Mouse (Mus musculus): ENCODE data around the gene Add2. TPM values are rescaled to one million over a fixed set of nuclear protein-coding genes. Genes with fewer than 3 reads are reported as not detected.

Gene Add2
- polyA plus RNA-seq, 1 experiment from 2014 or later, result 66.5 TPM

DNA sequence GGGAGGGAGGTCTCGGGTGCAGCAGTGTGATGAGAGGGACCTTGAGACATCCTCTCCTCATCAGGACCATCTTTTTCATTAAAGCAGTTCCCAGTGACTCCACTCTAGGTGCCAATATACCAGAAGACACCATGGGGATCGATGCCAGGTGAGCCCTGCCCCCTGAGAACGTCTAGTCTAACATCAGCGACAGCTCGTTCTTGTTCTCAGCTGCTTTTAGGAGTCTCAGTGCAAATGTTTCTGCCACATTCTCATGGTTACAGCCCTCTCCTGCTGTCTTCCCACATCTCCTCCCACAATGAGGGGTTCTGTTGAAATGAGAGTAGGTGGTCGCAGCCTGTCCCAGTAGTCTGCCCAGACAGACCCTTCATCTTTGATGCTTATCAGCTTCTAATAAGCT, 38.2 kb downstream of the Add2 start:
- ATAC-seq (replicated peaks; ENCODE audit: low FRiP score), result no peak
- Histone ChIP-seq H3K9me3 (ENCODE audit: control insufficient read depth, low read length) (no peaks in the 10 kb centered on the region), H3K27me3 (replicated peaks; ENCODE audit: control insufficient read depth, insufficient read depth, low read length) (peaks cover 6% of the 10 kb centered on the region), H3K36me3 (ENCODE audit: control insufficient read depth, insufficient read depth, low read length) (no peaks in the 10 kb centered on the region), H3K4me1 (replicated peaks; ENCODE audit: control insufficient read depth, insufficient read depth, low read length) (peaks cover 11% of the 10 kb centered on the region; the same call in 1 of the 2 replicates), H3K27ac (ENCODE audit: low read depth, low read length) (no peak overlapping the region), H3K4me3 (ENCODE audit: low read depth, low read length) (no peak overlapping the region), H3K9ac (ENCODE audit: low read depth, low read length) (no peak overlapping the region), H3K4me2 (no peak overlapping the region)
- no peak for DNase-seq (ENCODE audit: low spot score)
- 81% methylated on average over 6 of the region's 6 CpGs for WGBS

DNA sequence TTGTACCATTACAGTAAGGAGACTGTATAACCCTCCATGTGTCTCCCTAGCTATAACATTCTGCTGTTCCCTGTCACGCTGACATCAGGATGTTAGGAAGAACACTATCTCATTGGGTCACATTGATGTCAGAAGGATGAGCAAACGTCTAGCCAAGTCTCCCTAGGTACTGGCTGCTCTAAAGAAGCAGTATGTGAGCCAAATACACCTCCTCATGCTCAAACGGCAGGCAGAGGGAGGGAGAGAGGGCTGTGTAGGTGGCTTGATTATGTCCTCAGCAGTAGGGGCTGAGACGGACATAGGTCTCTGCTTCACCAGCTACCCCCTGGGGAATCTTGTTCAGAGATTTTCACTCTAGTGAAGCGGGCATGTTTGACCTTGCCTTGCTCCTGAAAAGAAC, 38.7 kb downstream of the Add2 start:
- Histone ChIP-seq H3K27me3 (replicated peaks; ENCODE audit: control insufficient read depth, insufficient read depth, low read length) (peaks cover 6% of the 10 kb centered on the region), H3K9ac (ENCODE audit: low read depth, low read length) (no peak overlapping the region), H3K4me3 (ENCODE audit: low read depth, low read length) (no peak overlapping the region), H3K27ac (ENCODE audit: low read depth, low read length) (no peak overlapping the region), H3K9me3 (ENCODE audit: control insufficient read depth, low read length) (no peaks in the 10 kb centered on the region), H3K4me2 (no peak overlapping the region), H3K36me3 (ENCODE audit: control insufficient read depth, insufficient read depth, low read length) (no peaks in the 10 kb centered on the region), H3K4me1 (replicated peaks; ENCODE audit: control insufficient read depth, insufficient read depth, low read length) (peaks cover 11% of the 10 kb centered on the region; the same call in 1 of the 2 replicates)
- 54% methylated on average over 5 of the region's 5 CpGs for WGBS
- no peak for DNase-seq (ENCODE audit: low spot score)
- ATAC-seq (replicated peaks; ENCODE audit: low FRiP score), result no peak

DNA sequence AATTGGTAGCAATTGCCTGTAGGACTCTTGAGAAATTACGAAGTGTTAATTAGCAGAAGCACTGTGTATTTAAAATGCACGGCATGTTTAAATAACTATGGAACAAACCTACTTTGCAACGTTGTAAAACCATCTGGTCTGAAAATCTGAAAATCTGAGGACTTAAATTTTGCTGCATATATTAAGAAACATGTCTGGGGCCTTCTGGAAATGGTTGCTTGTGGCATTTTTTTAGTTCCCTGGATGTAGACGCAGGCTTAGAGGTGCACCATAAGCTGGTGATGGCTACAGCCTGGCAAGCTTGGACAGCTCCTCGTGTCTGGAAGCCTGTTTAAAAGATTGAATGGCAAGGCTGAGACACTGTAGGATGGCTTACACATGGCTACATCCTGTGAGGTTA, 40.5 kb downstream of the Add2 start:
- Histone ChIP-seq H3K9me3 (ENCODE audit: control insufficient read depth, low read length) (no peaks in the 10 kb centered on the region), H3K27ac (ENCODE audit: low read depth, low read length) (no peak overlapping the region), H3K4me1 (replicated peaks; ENCODE audit: control insufficient read depth, insufficient read depth, low read length) (peaks cover 13% of the 10 kb centered on the region), H3K4me2 (no peak overlapping the region), H3K4me3 (ENCODE audit: low read depth, low read length) (no peak overlapping the region), H3K36me3 (ENCODE audit: control insufficient read depth, insufficient read depth, low read length) (no peaks in the 10 kb centered on the region), H3K27me3 (replicated peaks; ENCODE audit: control insufficient read depth, insufficient read depth, low read length) (peaks cover 4% of the 10 kb centered on the region), H3K9ac (ENCODE audit: low read depth, low read length) (no peak overlapping the region)
- DNase-seq (ENCODE audit: low spot score) (no peak), ATAC-seq (replicated peaks; ENCODE audit: low FRiP score) (no peak)
- 75% methylated on average over 5 of the region's 5 CpGs for WGBS

- Histone ChIP-seq H3K4me1 (replicated peaks; ENCODE audit: control insufficient read depth, insufficient read depth, low read length) (peaks cover 21% of the 10 kb centered on the region), H3K9ac (ENCODE audit: low read depth, low read length) (no peak overlapping the region), H3K27ac (ENCODE audit: low read depth, low read length) (no peak overlapping the region), H3K27me3 (replicated peaks; ENCODE audit: control insufficient read depth, insufficient read depth, low read length) (peaks cover 4% of the 10 kb centered on the region), H3K9me3 (ENCODE audit: control insufficient read depth, low read length) (no peaks in the 10 kb centered on the region), H3K36me3 (ENCODE audit: control insufficient read depth, insufficient read depth, low read length) (no peaks in the 10 kb centered on the region), H3K4me2 (no peak overlapping the region), H3K4me3 (ENCODE audit: low read depth, low read length) (no peak overlapping the region)
- DNase-seq (ENCODE audit: low spot score) (no peak), ATAC-seq (replicated peaks; ENCODE audit: low FRiP score) (peak; percentile 76)
- WGBS, result 60% methylated on average over 3 of the region's 3 CpGs
These were observed 41.4 kb downstream of the Add2 start for GRCm38 (mm10) chr6:86069856-86070255.

- Histone ChIP-seq H3K9me3 (ENCODE audit: control insufficient read depth, low read length) (no peaks in the 10 kb centered on the region), H3K9ac (ENCODE audit: low read depth, low read length) (no peak overlapping the region; the same call in 1 of the 2 replicates), H3K36me3 (ENCODE audit: control insufficient read depth, insufficient read depth, low read length) (no peaks in the 10 kb centered on the region), H3K27me3 (replicated peaks; ENCODE audit: control insufficient read depth, insufficient read depth, low read length) (peaks cover 4% of the 10 kb centered on the region), H3K4me2 (no peak overlapping the region), H3K4me1 (replicated peaks; ENCODE audit: control insufficient read depth, insufficient read depth, low read length) (peaks cover 25% of the 10 kb centered on the region), H3K27ac (ENCODE audit: low read depth, low read length) (no peak overlapping the region), H3K4me3 (ENCODE audit: low read depth, low read length) (no peak overlapping the region)
- peak; percentile 57; the same call in 1 of the 2 replicates for ATAC-seq (replicated peaks; ENCODE audit: low FRiP score)
- 65% methylated on average over 7 of the region's 7 CpGs for WGBS
- DNase-seq (ENCODE audit: low spot score), result no peak
These were observed 41.8 kb downstream of the Add2 start for GRCm38 (mm10) chr6:86070277-86070676.

DNA sequence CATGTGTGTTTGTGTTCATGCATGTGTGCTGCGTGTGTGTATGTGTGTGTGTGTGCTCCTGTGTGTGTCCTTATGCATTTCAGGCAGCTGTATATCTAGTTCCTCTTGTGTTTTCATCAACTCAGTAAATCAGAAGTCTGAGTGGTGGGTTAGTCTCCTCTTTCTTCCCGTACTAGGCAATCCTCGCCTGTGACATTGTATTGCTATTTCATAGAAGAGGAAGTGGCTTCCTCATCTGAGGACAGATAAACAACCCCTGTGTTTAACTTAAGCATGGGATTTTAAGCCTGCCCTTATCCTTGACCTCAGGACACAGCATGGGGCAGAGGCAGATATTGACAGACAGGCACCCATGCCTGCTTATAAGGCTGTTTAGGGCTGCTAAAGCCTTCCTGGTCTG, 45.4 kb downstream of the Add2 start:
- Histone ChIP-seq H3K9me3 (ENCODE audit: control insufficient read depth, low read length) (no peaks in the 10 kb centered on the region), H3K4me1 (replicated peaks; ENCODE audit: control insufficient read depth, insufficient read depth, low read length) (peaks cover 44% of the 10 kb centered on the region), H3K36me3 (ENCODE audit: control insufficient read depth, insufficient read depth, low read length) (no peaks in the 10 kb centered on the region), H3K27me3 (replicated peaks; ENCODE audit: control insufficient read depth, insufficient read depth, low read length) (no peaks in the 10 kb centered on the region), H3K27ac (ENCODE audit: low read depth, low read length) (no peak overlapping the region), H3K9ac (ENCODE audit: low read depth, low read length) (no peak overlapping the region), H3K4me2 (no peak overlapping the region), H3K4me3 (ENCODE audit: low read depth, low read length) (no peak overlapping the region)
- ATAC-seq (replicated peaks; ENCODE audit: low FRiP score) (no peak), DNase-seq (ENCODE audit: low spot score) (no peak)
- WGBS, result 55% methylated on average over 3 of the region's 3 CpGs

DNA sequence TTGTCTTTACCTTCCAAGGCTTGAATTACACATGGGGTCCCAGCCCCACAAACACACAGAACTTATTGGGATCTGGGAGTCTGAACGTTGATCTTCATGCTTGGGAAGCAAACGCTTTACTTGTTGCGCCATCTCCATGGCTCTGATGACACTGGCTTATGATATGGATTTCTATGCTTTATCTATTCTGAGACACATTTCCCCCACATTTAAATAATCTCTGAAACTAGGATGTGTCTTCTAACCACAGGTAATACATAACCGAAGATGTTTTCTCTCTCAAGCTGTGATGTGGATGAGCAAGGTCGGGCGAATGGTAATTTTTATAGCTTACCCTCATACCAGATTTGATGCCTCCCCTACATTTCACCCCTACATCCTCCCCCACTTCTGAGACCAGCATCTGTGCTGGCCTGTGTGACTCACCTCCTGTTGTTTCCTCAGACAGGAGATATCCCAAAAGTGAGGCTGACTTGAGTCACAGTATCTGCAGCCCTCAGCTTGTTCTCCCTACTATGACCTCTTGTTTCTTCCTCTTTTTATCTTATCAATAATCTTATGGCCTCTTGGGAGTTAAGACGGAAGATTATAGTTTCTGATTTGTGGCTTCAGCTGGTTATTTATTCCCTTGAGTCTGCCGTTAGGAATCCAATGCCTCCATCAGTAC, 46.2 kb downstream of the Add2 start:
- Histone ChIP-seq H3K4me1 (replicated peaks; ENCODE audit: control insufficient read depth, insufficient read depth, low read length) (peaks cover 44% of the 10 kb centered on the region), H3K4me2 (no peak overlapping the region), H3K27me3 (replicated peaks; ENCODE audit: control insufficient read depth, insufficient read depth, low read length) (no peaks in the 10 kb centered on the region), H3K27ac (ENCODE audit: low read depth, low read length) (no peak overlapping the region), H3K4me3 (ENCODE audit: low read depth, low read length) (no peak overlapping the region), H3K36me3 (ENCODE audit: control insufficient read depth, insufficient read depth, low read length) (no peaks in the 10 kb centered on the region), H3K9me3 (ENCODE audit: control insufficient read depth, low read length) (no peaks in the 10 kb centered on the region), H3K9ac (ENCODE audit: low read depth, low read length) (no peak overlapping the region)
- no peak for DNase-seq (ENCODE audit: low spot score)
- ATAC-seq (replicated peaks; ENCODE audit: low FRiP score), result no peak
- WGBS, result 56% methylated on average over 8 of the region's 8 CpGs

DNA sequence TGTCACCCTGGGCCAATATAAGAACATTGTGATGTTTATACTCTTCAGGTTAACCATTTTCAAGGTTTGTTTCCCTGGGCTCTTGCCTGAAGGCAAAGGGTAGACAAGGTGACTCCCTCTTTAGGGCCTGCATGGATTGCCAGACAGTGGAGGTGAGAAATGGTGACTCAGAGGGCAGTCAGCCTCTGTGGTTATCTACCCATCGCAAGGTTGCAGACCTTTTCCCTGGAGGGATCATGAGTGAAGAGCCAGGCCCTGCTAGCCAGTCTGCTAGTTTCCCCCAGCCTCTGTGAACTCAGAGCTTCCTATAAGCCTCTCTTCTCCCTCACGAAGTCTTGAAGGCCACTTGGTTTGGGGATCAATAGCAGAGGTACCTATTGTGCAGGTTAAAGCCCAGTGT, 48.0 kb downstream of the Add2 start:
- H3K36me3 ChIP-seq (ENCODE audit: control insufficient read depth, insufficient read depth, low read length), result no peaks in the 10 kb centered on the region
- no peak for DNase-seq (ENCODE audit: low spot score)
- peak overlapping the region; percentile 86; the same call in 1 of the 2 replicates for H3K4me2 ChIP-seq
- no peaks in the 10 kb centered on the region for H3K9me3 ChIP-seq (ENCODE audit: control insufficient read depth, low read length)
- WGBS, result 62% methylated on average over 2 of the region's 2 CpGs
- H3K27me3 ChIP-seq (replicated peaks; ENCODE audit: control insufficient read depth, insufficient read depth, low read length), result no peaks in the 10 kb centered on the region
- H3K27ac ChIP-seq (ENCODE audit: low read depth, low read length), result peak overlapping the region; percentile 53
- H3K4me3 ChIP-seq (ENCODE audit: low read depth, low read length), result no peak overlapping the region
- no peak overlapping the region for H3K9ac ChIP-seq (ENCODE audit: low read depth, low read length)
- no peak for ATAC-seq (replicated peaks; ENCODE audit: low FRiP score)
- H3K4me1 ChIP-seq (replicated peaks; ENCODE audit: control insufficient read depth, insufficient read depth, low read length), result peaks cover 45% of the 10 kb centered on the region

DNA sequence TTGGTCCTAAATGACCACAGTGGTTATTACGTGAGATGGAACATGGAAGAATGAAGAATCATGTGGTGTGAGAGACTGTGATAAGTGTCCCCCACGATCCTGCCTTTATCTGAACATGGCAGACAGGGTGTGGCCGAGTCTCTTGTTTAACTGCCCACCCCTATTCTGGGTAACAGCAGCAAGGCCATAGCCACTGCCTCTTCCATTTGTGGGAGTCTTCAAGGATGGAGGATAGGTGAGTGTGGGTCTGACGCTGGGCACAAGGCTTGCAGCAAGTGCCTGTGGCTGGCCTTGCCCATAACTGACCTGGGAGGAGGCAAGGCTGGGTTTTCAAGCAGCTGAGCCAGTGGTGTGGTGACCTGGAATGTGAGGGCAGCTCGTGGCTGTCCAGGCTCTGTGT, 49.4 kb downstream of the Add2 start:
- DNase-seq (ENCODE audit: low spot score) (no peak), ATAC-seq (replicated peaks; ENCODE audit: low FRiP score) (peak; percentile 93)
- peaks cover 45% of the 10 kb centered on the region for H3K4me1 ChIP-seq (replicated peaks; ENCODE audit: control insufficient read depth, insufficient read depth, low read length)
- H3K27ac ChIP-seq (ENCODE audit: low read depth, low read length), result peak overlapping the region; percentile 96
- no peaks in the 10 kb centered on the region for H3K9me3 ChIP-seq (ENCODE audit: control insufficient read depth, low read length)
- no peaks in the 10 kb centered on the region for H3K36me3 ChIP-seq (ENCODE audit: control insufficient read depth, insufficient read depth, low read length)
- 39% methylated on average over 5 of the region's 5 CpGs for WGBS
- no peaks in the 10 kb centered on the region for H3K27me3 ChIP-seq (replicated peaks; ENCODE audit: control insufficient read depth, insufficient read depth, low read length)
- H3K4me3 ChIP-seq (ENCODE audit: low read depth, low read length), result peak overlapping the region; percentile 73
- H3K4me2 ChIP-seq, result peak overlapping the region; percentile 86
- peak overlapping the region; percentile 93 for H3K9ac ChIP-seq (ENCODE audit: low read depth, low read length)

All from liver, embryonic 11.5 days (tissue).